ENCODE assay signal across 8 mouse cellular contexts in genomic region chr10:14404070-14404469, GRCm38 (mm10).
DNase-seq lines count a peak whose midpoint lies in the region; ATAC-seq lines count a peak whose summit lies in the region.

No protein-coding gene starts in this region.

- 73% methylated on average over 1 of the region's 1 CpGs for WGBS in midbrain, embryonic 14.5 days
- 72% methylated on average over 1 of the region's 1 CpGs for WGBS in midbrain, embryonic 10.5 days
- 80% methylated on average over 1 of the region's 1 CpGs for WGBS in heart, embryonic 10.5 days

- no peaks in the 10 kb centered on the region for H3K27me3 ChIP-seq in midbrain, embryonic 14.5 days (ENCODE audit: control insufficient read depth, insufficient read depth, low read length)
- H3K27me3 ChIP-seq in midbrain, embryonic 10.5 days (ENCODE audit: low read depth, poor library complexity, severe bottlenecking) = no peaks in the 10 kb centered on the region
- no peaks in the 10 kb centered on the region for H3K27me3 ChIP-seq in heart, embryonic 10.5 days (ENCODE audit: insufficient read depth, poor library complexity, severe bottlenecking)

- ATAC-seq in midbrain, embryonic 14.5 days (ENCODE audit: low FRiP score, low TSS enrichment) = no peak
- peak; percentile 87 for ATAC-seq in megakaryocyte-erythroid progenitor cell, adult 5-6 weeks (replicated peaks; ENCODE audit: low FRiP score, low TSS enrichment, poor library complexity, severe bottlenecking)

- H3K27ac ChIP-seq in midbrain, embryonic 14.5 days (replicated peaks; ENCODE audit: low read depth, low read length) = no peak overlapping the region
- no peak overlapping the region for H3K27ac ChIP-seq in midbrain, embryonic 10.5 days (replicated peaks)
- no peak overlapping the region for H3K27ac ChIP-seq in heart, embryonic 10.5 days

- H3K9me3 ChIP-seq in midbrain, embryonic 14.5 days (ENCODE audit: control insufficient read depth, low read length) = peaks cover 21% of the 10 kb centered on the region
- peaks cover 22% of the 10 kb centered on the region for H3K9me3 ChIP-seq in midbrain, embryonic 10.5 days (replicated peaks)
- peaks cover 5% of the 10 kb centered on the region; the same call in 1 of the 2 replicates for H3K9me3 ChIP-seq in heart, embryonic 10.5 days

- peak; percentile 10 for DNase-seq in gastrocnemius, postnatal 10 days
- no peak for DNase-seq in gastrocnemius, postnatal 36 days
- DNase-seq in midbrain, embryonic 14.5 days = peak; percentile 67
- DNase-seq in midbrain, embryonic 10.5 days (ENCODE audit: low spot score) = no peak
- peak; percentile 6 for DNase-seq in c-Kit-positive CD71-positive TER-119-positive erythroid progenitor cells, embryonic 14.5 days (ENCODE audit: low spot score)
- DNase-seq in urinary bladder, postnatal 36 days (ENCODE audit: low spot score in 2 of 2) = no peak
- DNase-seq in heart, embryonic 10.5 days (ENCODE audit: low spot score) = no peak

- no peak overlapping the region for H3K4me2 ChIP-seq in midbrain, embryonic 14.5 days (ENCODE audit: low read length)

- H3K9ac ChIP-seq in midbrain, embryonic 14.5 days (replicated peaks; ENCODE audit: low read length) = no peak overlapping the region

- H3K36me3 ChIP-seq in midbrain, embryonic 14.5 days (ENCODE audit: control insufficient read depth, insufficient read depth, low read length) = no peaks in the 10 kb centered on the region
- H3K36me3 ChIP-seq in midbrain, embryonic 10.5 days = no peaks in the 10 kb centered on the region
- H3K36me3 ChIP-seq in heart, embryonic 10.5 days = peaks cover 11% of the 10 kb centered on the region; the same call in 1 of the 2 replicates

- H3K4me3 ChIP-seq in midbrain, embryonic 14.5 days (replicated peaks; ENCODE audit: low read depth, low read length) = no peak overlapping the region
- H3K4me3 ChIP-seq in midbrain, embryonic 10.5 days = no peak overlapping the region
- H3K4me3 ChIP-seq in heart, embryonic 10.5 days = no peak overlapping the region

- intact Hi-C loops in gastrocnemius, postnatal 36 days (cut with DNase I) = loop anchor here (5.0 kb wide), 1 partner anchor 303 kb away; the partner anchor contains the start of genes Nmbr and Vta1

- no peaks in the 10 kb centered on the region for H3K4me1 ChIP-seq in midbrain, embryonic 14.5 days (ENCODE audit: control insufficient read depth, insufficient read depth, low read length)
- no peaks in the 10 kb centered on the region for H3K4me1 ChIP-seq in midbrain, embryonic 10.5 days
- no peaks in the 10 kb centered on the region for H3K4me1 ChIP-seq in heart, embryonic 10.5 days

Comparison
In these comparisons a context has a peak if more than half of its experiments do, and no peak if none do; other contexts are left out.
1. DNase-seq: peak in gastrocnemius, postnatal 10 days (single experiment), midbrain, embryonic 14.5 days (single experiment) and c-Kit-positive CD71-positive TER-119-positive erythroid progenitor cells, embryonic 14.5 days (single experiment); none in gastrocnemius, postnatal 36 days (0 of 2), midbrain, embryonic 10.5 days (single experiment), urinary bladder, postnatal 36 days (0 of 2) and heart, embryonic 10.5 days (single experiment).